Mouse (Mus musculus): ENCODE data around the gene Gm42688. TPM values are rescaled to one million over a fixed set of nuclear protein-coding genes. Genes with fewer than 3 reads are reported as not detected.

The Gm42688 gene
- polyA plus RNA-seq (2014; fragmentation: Illumina TruSeq; extraction: RNeasy Lipid Tissue Mini Kit (QIAGEN cat#74804)): 1.2 TPM

GRCm38 (mm10) chr6:83101316-83101687 lies at the start of gene Gm42688, which contains the start of gene Ccdc142:
TSS of gene Gm42688 (plus strand) at chr6:83101617.
TSS of gene Ccdc142 (plus strand) at chr6:83101601.

DNA sequence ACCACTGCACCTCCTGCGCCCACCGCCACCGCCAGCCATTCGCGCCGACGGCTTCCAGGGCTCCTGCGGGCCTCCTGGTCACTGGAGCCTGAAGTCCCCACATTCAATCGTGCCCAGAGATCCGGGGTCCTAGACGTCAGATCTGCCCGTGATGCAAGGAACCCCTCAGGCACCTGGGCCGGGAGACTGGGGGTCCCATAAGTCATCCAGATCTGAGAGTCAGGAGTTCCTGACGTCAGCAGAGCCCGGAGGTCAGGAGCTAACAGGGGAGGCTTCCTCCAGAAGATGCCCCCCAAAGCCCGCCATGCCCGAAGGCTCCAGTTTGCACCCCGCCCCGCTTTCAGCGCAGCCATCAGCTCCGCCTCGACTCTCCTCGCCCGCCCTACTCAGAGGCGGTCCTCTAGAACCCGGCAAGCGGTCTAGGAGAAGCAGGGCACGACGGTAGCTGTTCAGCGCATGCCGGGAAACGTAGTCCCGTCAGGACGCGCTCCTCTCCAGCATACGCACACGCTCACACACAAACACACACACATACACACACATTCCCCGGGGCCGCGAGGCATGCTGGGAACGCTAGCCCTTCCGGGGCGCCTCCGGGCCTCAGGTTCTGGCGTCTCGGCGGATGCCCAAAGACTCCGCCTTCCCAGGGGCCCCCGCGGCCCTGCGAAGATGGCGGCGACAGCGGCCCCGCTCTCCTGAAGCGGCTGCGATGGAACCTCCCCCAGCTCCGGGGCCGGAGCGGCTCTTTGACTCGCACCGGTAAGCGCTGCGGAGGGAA lies 47.2 kb upstream of the Gm42688 start, which contains the start of gene Aup1:
Gene Aup1 (plus strand): TSS at position 448 of the 778 bp plus-strand sequence.

GRCm38 (mm10) chr6:83054871-83055431 lies 46.5 kb upstream of the Gm42688 start, which contains the start of gene Htra2:
TSS of gene Htra2 (minus strand) at chr6:83055273.

DNA sequence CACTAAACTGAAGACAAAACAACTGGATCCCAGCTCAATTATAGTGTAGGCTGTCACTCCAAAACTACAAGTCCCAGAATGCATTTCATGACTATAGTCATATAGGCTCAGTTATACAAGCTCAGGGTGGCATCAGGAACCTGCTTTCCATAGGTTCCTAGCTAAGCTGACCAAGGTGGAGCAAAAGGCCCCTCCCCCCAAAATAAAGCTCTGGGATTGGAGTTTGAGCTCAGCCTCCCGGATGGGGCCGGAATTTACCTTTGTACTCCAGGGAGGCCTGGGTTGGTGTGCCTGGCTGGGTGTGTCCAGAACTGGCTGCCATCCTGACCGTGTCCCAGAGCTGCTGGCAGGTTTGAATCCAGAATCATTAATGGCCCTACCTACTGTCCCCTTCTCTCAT lies 43.6 kb upstream of the Gm42688 start, which contains the start of gene Dqx1:
Gene Dqx1 (plus strand): TSS at position 55 of the 400 bp plus-strand sequence.

DNA sequence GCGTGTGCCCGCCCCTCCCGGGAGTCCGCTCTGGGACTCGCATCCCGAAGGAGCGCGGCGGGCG lies 31.3 kb upstream of the Gm42688 start, which contains the start of gene Tlx2:
Gene Tlx2 (minus strand): TSS at position 47 of the 64 bp plus-strand sequence.

GRCm38 (mm10) chr6:83077630-83078323 lies 23.6 kb upstream of the Gm42688 start, which contains the start of gene Pcgf1:
TSS of gene Pcgf1 (plus strand) at chr6:83077869.

DNA sequence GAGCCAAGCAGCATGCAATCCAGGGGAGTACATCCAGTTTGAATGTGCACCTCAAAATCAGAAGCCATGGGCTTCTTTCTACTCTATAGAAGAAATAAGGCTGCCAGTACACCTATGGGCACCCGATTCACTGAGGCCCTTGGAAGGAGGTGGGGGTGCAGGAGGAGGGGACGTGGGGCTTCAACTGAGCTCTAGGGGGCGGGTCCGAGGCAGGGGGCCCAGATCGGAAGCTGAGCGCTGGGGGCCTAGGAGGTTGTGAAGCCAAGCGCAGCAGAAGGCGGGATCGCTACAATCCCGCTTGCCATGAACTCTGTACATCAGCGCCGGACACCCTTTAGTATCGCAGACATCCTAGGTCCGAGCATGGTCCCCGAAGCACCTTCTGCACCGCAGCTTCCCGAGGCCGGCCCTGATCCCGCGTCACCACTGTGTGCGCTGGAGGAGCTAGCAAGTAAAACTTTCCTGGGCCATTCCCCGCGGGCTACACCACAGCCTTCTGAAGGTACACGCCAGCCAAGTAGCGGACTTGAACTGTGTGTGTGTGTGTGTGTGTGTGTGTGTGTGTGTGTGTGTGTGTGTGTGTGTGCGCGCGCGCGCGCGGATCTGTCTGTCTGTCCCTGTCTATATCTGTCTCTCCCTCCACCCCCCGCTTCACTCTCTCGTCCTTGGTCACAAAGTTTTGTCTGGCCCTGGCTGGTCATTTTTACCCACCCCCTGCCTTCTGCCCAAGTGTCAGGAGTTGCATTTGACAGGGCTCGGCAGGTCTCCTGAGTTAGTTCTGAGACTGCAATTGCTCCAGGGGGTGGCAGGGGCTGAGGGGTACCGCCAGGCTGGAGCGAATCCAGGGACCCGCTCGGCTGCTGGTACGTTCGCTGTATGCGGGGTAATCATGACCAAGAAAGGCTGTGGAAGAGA lies 15.0 kb upstream of the Gm42688 start, which contains the start of gene Lbx2:
Gene Lbx2 (plus strand): TSS at position 247 of the 915 bp plus-strand sequence.

GRCm38 (mm10) chr6:83108762-83109668 lies 7.6 kb downstream of the Gm42688 start, which contains the start of gene Mrpl53:
TSS of gene Mrpl53 (plus strand) at chr6:83109040.

GRCm38 (mm10) chr6:83115011-83115671 lies 13.7 kb downstream of the Gm42688 start, which contains the start of gene Mogs:
TSS of gene Mogs (plus strand) at chr6:83115496.

GRCm38 (mm10) chr6:83120930-83121862 lies 19.8 kb downstream of the Gm42688 start, which contains the start of gene Wbp1:
TSS of gene Wbp1 (minus strand) at chr6:83121559.

GRCm38 (mm10) chr6:83125331-83125730 lies 23.9 kb downstream of the Gm42688 start, which contains the start of gene Ino80b:
TSS of gene Ino80b (minus strand) at chr6:83125431.

GRCm38 (mm10) chr6:83134951-83135513 lies 33.6 kb downstream of the Gm42688 start, which contains the start of gene Rtkn:
TSS of gene Rtkn (plus strand) at chr6:83135463.

DNA sequence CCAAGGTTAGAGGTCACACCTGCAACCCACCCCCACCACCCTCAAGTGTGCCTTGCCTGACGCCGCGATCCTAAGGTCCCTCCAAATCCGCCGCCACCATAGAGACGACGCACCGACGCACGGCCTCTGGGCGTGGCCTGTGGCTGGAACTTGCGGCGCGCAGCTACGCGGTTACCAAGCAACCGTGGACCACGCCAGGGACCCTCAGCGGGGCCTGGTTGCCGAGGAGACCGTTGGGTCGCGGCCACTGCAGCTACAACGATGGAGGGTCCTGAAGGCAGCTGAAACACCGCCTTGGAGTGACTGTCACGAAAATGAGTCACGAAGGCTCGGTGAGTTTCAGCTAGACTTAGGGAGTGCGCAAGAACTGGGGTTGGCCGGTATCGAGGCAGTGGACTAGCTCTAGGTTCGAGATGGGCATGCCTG lies 54.9 kb downstream of the Gm42688 start, which contains the start of the genes Wdr54 and 1700003E16Rik:
Gene Wdr54 (minus strand): TSS at position 139 of the 426 bp plus-strand sequence.
Gene 1700003E16Rik (plus strand): TSS at position 146 of the 426 bp plus-strand sequence.

Other genes with a start within 250 kb of the Gm42688 start
- not detected for gene Sema4f, start 161.8 kb upstream of the Gm42688 start, polyA plus RNA-seq (2014; fragmentation: Illumina TruSeq; extraction: RNeasy Lipid Tissue Mini Kit (QIAGEN cat#74804))
- gene M1ap, start 154.7 kb upstream of the Gm42688 start, polyA plus RNA-seq (2014; fragmentation: Illumina TruSeq; extraction: RNeasy Lipid Tissue Mini Kit (QIAGEN cat#74804)): not detected
- gene Dok1, start 68.1 kb upstream of the Gm42688 start, polyA plus RNA-seq (2014; fragmentation: Illumina TruSeq; extraction: RNeasy Lipid Tissue Mini Kit (QIAGEN cat#74804)): not detected
- 3.5 TPM for gene Loxl3, start 67.4 kb upstream of the Gm42688 start, polyA plus RNA-seq (2014; fragmentation: Illumina TruSeq; extraction: RNeasy Lipid Tissue Mini Kit (QIAGEN cat#74804))
- 4.6 TPM for gene Aup1, start 47.1 kb upstream of the Gm42688 start, polyA plus RNA-seq (2014; fragmentation: Illumina TruSeq; extraction: RNeasy Lipid Tissue Mini Kit (QIAGEN cat#74804))
- 2.6 TPM for gene Htra2, start 46.3 kb upstream of the Gm42688 start, polyA plus RNA-seq (2014; fragmentation: Illumina TruSeq; extraction: RNeasy Lipid Tissue Mini Kit (QIAGEN cat#74804))
- gene Dqx1, start 43.8 kb upstream of the Gm42688 start, polyA plus RNA-seq (2014; fragmentation: Illumina TruSeq; extraction: RNeasy Lipid Tissue Mini Kit (QIAGEN cat#74804)): not detected
- gene Tlx2, start 31.3 kb upstream of the Gm42688 start, polyA plus RNA-seq (2014; fragmentation: Illumina TruSeq; extraction: RNeasy Lipid Tissue Mini Kit (QIAGEN cat#74804)): not detected
- 4.1 TPM for gene Pcgf1, start 23.7 kb upstream of the Gm42688 start, polyA plus RNA-seq (2014; fragmentation: Illumina TruSeq; extraction: RNeasy Lipid Tissue Mini Kit (QIAGEN cat#74804))
- gene Lbx2, start 15.2 kb upstream of the Gm42688 start, polyA plus RNA-seq (2014; fragmentation: Illumina TruSeq; extraction: RNeasy Lipid Tissue Mini Kit (QIAGEN cat#74804)): not detected
- gene Ccdc142, start within 50 bp of the Gm42688 start, polyA plus RNA-seq (2014; fragmentation: Illumina TruSeq; extraction: RNeasy Lipid Tissue Mini Kit (QIAGEN cat#74804)): not detected
- 26.1 TPM for gene Mrpl53, start 7.4 kb downstream of the Gm42688 start, polyA plus RNA-seq (2014; fragmentation: Illumina TruSeq; extraction: RNeasy Lipid Tissue Mini Kit (QIAGEN cat#74804))
- gene Mogs, start 13.9 kb downstream of the Gm42688 start, polyA plus RNA-seq (2014; fragmentation: Illumina TruSeq; extraction: RNeasy Lipid Tissue Mini Kit (QIAGEN cat#74804)): 3.6 TPM
- 1.7 TPM for gene Wbp1, start 19.9 kb downstream of the Gm42688 start, polyA plus RNA-seq (2014; fragmentation: Illumina TruSeq; extraction: RNeasy Lipid Tissue Mini Kit (QIAGEN cat#74804))
- gene Ino80b, start 23.8 kb downstream of the Gm42688 start, polyA plus RNA-seq (2014; fragmentation: Illumina TruSeq; extraction: RNeasy Lipid Tissue Mini Kit (QIAGEN cat#74804)): not detected
- gene Rtkn, start 33.8 kb downstream of the Gm42688 start, polyA plus RNA-seq (2014; fragmentation: Illumina TruSeq; extraction: RNeasy Lipid Tissue Mini Kit (QIAGEN cat#74804)): not detected
- 0.40 TPM for gene Wdr54, start 54.8 kb downstream of the Gm42688 start, polyA plus RNA-seq (2014; fragmentation: Illumina TruSeq; extraction: RNeasy Lipid Tissue Mini Kit (QIAGEN cat#74804))
- not detected for gene 1700003E16Rik, start 54.8 kb downstream of the Gm42688 start, polyA plus RNA-seq (2014; fragmentation: Illumina TruSeq; extraction: RNeasy Lipid Tissue Mini Kit (QIAGEN cat#74804))
- gene Dctn1, start 64.3 kb downstream of the Gm42688 start, polyA plus RNA-seq (2014; fragmentation: Illumina TruSeq; extraction: RNeasy Lipid Tissue Mini Kit (QIAGEN cat#74804)): 10.8 TPM
- 0.34 TPM for gene Slc4a5, start 118.2 kb downstream of the Gm42688 start, polyA plus RNA-seq (2014; fragmentation: Illumina TruSeq; extraction: RNeasy Lipid Tissue Mini Kit (QIAGEN cat#74804))
- 7.9 TPM for gene Mthfd2, start 224.3 kb downstream of the Gm42688 start, polyA plus RNA-seq (2014; fragmentation: Illumina TruSeq; extraction: RNeasy Lipid Tissue Mini Kit (QIAGEN cat#74804))
- 248 TPM for gene Mob1a, start 224.4 kb downstream of the Gm42688 start, polyA plus RNA-seq (2014; fragmentation: Illumina TruSeq; extraction: RNeasy Lipid Tissue Mini Kit (QIAGEN cat#74804))
- gene Bola3, start 247.5 kb downstream of the Gm42688 start, polyA plus RNA-seq (2014; fragmentation: Illumina TruSeq; extraction: RNeasy Lipid Tissue Mini Kit (QIAGEN cat#74804)): 32.9 TPM

Data from ovary, adult 10 weeks (tissue).